8 mouse cellular contexts compared by ENCODE assay signal in the genomic region with DNA sequence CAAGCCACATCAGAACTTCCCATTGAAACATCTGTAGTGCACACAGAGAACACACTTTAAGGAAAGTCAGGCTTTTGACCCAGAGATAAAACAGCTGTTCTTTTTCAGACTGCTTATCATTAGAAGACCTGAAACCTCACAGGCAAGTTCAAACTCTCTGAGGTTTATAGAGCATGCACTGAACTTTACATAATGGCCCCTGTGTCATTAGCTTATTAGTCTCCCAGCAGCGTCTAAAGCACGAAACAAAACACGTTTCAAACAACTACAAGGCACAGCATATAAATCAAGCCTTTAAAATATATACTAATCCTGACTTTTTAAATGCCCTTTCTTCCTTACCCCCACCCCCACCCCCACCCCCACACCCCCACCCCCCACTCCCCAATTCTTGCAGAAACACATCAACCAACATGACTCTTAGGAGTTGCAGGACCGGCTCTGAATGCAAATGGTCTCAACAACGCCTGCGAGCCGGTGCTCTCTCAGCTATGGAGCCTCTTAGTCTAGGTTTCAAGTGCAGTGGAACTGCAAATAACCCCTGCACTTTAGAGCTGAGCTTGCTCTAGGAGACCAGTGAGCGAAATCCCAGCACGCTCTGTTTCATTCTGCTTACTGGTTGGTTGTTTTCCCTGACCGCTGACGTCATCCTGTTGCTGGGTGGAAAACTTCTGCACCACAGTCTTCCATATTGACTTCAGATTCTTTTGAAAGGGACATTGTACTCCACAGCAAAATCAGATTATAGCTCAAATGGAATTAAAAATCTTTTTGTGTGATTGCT. TPM values are rescaled to one million over a fixed set of nuclear protein-coding genes. Genes with fewer than 3 reads are reported as not detected.
DNase-seq lines count a peak whose midpoint lies in the region; ATAC-seq and TF ChIP-seq lines count a peak whose summit lies in the region.

No protein-coding gene starts in this region.

- 24% methylated on average over 11 of the region's 11 CpGs for WGBS in neural tube, embryonic 11.5 days
- WGBS in forebrain, embryonic 12.5 days: 19% methylated on average over 11 of the region's 11 CpGs
- 20% methylated on average over 11 of the region's 11 CpGs for WGBS in intestine, embryonic 16.5 days
- 10% methylated on average over 11 of the region's 11 CpGs for WGBS in limb, embryonic 13.5 days
- 29% methylated on average over 11 of the region's 11 CpGs for WGBS in midbrain, postnatal 0 days

- H3K4me2 ChIP-seq in neural tube, embryonic 11.5 days (ENCODE audit: low read depth): no peak overlapping the region
- peak overlapping the region; percentile 24; the same call in 1 of the 2 replicates for H3K4me2 ChIP-seq in forebrain, embryonic 12.5 days
- no peak overlapping the region for H3K4me2 ChIP-seq in intestine, embryonic 16.5 days (ENCODE audit: low read depth, low read length)
- peak overlapping the region; percentile 38 for H3K4me2 ChIP-seq in limb, embryonic 13.5 days (replicated peaks)
- no peak overlapping the region for H3K4me2 ChIP-seq in midbrain, postnatal 0 days (ENCODE audit: low read depth, low read length, poor library complexity, severe bottlenecking)

- no peak overlapping the region for H3K9ac ChIP-seq in neural tube, embryonic 11.5 days (ENCODE audit: low read length)
- no peak overlapping the region for H3K9ac ChIP-seq in forebrain, embryonic 12.5 days
- H3K9ac ChIP-seq in intestine, embryonic 16.5 days (ENCODE audit: low read depth, low read length): no peak overlapping the region
- H3K9ac ChIP-seq in limb, embryonic 13.5 days: no peak overlapping the region
- H3K9ac ChIP-seq in midbrain, postnatal 0 days (replicated peaks; ENCODE audit: low read length, poor library complexity, severe bottlenecking): no peak overlapping the region

- H3K27ac ChIP-seq in neural tube, embryonic 11.5 days (ENCODE audit: low read depth, low read length): no peak overlapping the region
- H3K27ac ChIP-seq in forebrain, embryonic 12.5 days: 0 out of 2 replicates have a peak overlapping the region, but pooled peaks have one; percentile 36
- 0 out of 2 replicates have a peak overlapping the region, but pooled peaks have one; percentile 15 for H3K27ac ChIP-seq in intestine, embryonic 16.5 days (ENCODE audit: low read length)
- H3K27ac ChIP-seq in limb, embryonic 13.5 days: peak overlapping the region; percentile 58
- 0 out of 2 replicates have a peak overlapping the region, but pooled peaks have one; percentile 47 for H3K27ac ChIP-seq in midbrain, postnatal 0 days (ENCODE audit: low read depth, low read length)

- no peaks in the 10 kb centered on the region; the same call in 1 of the 2 replicates for H3K4me1 ChIP-seq in neural tube, embryonic 11.5 days (ENCODE audit: control insufficient read depth, insufficient read depth, low read length)
- H3K4me1 ChIP-seq in forebrain, embryonic 12.5 days: peaks cover 24% of the 10 kb centered on the region
- peaks cover 8% of the 10 kb centered on the region for H3K4me1 ChIP-seq in intestine, embryonic 16.5 days (ENCODE audit: control insufficient read depth, insufficient read depth, low read length)
- H3K4me1 ChIP-seq in limb, embryonic 13.5 days: peaks cover 39% of the 10 kb centered on the region
- H3K4me1 ChIP-seq in midbrain, postnatal 0 days (ENCODE audit: insufficient read depth, low read length): peaks cover 7% of the 10 kb centered on the region

- DNase-seq in neural tube, embryonic 11.5 days (ENCODE audit: low spot score): peak; percentile 62
- DNase-seq in neural tube, embryonic 10.5 days (ENCODE audit: extremely low spot score, low spot score): no peak
- DNase-seq in midbrain, postnatal 0 days (ENCODE audit: low spot score): peak; percentile 81
- no peak for DNase-seq in natural killer cell, adult 2 months (ENCODE audit: low spot score in 2 of 2)
- no peak for DNase-seq in c-Kit-positive CD71-positive TER-119-positive erythroid progenitor cells, embryonic 14.5 days (ENCODE audit: low spot score)

- no peaks in the 10 kb centered on the region for H3K9me3 ChIP-seq in neural tube, embryonic 11.5 days (ENCODE audit: control insufficient read depth, low read length)
- H3K9me3 ChIP-seq in forebrain, embryonic 12.5 days: no peaks in the 10 kb centered on the region
- H3K9me3 ChIP-seq in intestine, embryonic 16.5 days (ENCODE audit: control insufficient read depth, low read length): no peaks in the 10 kb centered on the region
- H3K9me3 ChIP-seq in limb, embryonic 13.5 days: no peaks in the 10 kb centered on the region
- H3K9me3 ChIP-seq in midbrain, postnatal 0 days (ENCODE audit: low read length): no peaks in the 10 kb centered on the region

- H3K36me3 ChIP-seq in neural tube, embryonic 11.5 days (ENCODE audit: control insufficient read depth, insufficient read depth, low read length): no peaks in the 10 kb centered on the region
- no peaks in the 10 kb centered on the region for H3K36me3 ChIP-seq in forebrain, embryonic 12.5 days (replicated peaks)
- H3K36me3 ChIP-seq in intestine, embryonic 16.5 days (ENCODE audit: control insufficient read depth, insufficient read depth, low read length): no peaks in the 10 kb centered on the region
- H3K36me3 ChIP-seq in limb, embryonic 13.5 days: no peaks in the 10 kb centered on the region
- no peaks in the 10 kb centered on the region for H3K36me3 ChIP-seq in midbrain, postnatal 0 days (ENCODE audit: insufficient read depth, low read length)

- ATAC-seq in neural tube, embryonic 11.5 days (ENCODE audit: insufficient read depth, low FRiP score, low TSS enrichment): peak; percentile 72
- ATAC-seq in forebrain, embryonic 12.5 days (ENCODE audit: low FRiP score): peak; percentile 72
- peak; percentile 84 for ATAC-seq in intestine, embryonic 16.5 days
- ATAC-seq in limb, embryonic 13.5 days (ENCODE audit: low FRiP score, low read depth): peak; percentile 90
- peak; percentile 76 for ATAC-seq in midbrain, postnatal 0 days (ENCODE audit: low FRiP score)

- H3K27me3 ChIP-seq in neural tube, embryonic 11.5 days (ENCODE audit: control insufficient read depth, insufficient read depth, low read length): no peaks in the 10 kb centered on the region
- H3K27me3 ChIP-seq in forebrain, embryonic 12.5 days: peaks cover 3% of the 10 kb centered on the region; the same call in 1 of the 2 replicates
- no peaks in the 10 kb centered on the region for H3K27me3 ChIP-seq in intestine, embryonic 16.5 days (replicated peaks; ENCODE audit: control insufficient read depth, insufficient read depth, low read length)
- H3K27me3 ChIP-seq in limb, embryonic 13.5 days: no peaks in the 10 kb centered on the region
- H3K27me3 ChIP-seq in midbrain, postnatal 0 days (ENCODE audit: insufficient read depth, low read length): no peaks in the 10 kb centered on the region

- no peak for TF ChIP-seq CTCF in midbrain, postnatal 0 days (IDR thresholded peaks at IDR 0.05)

- no peak overlapping the region for H3K4me3 ChIP-seq in neural tube, embryonic 11.5 days (ENCODE audit: low read depth, low read length)
- H3K4me3 ChIP-seq in forebrain, embryonic 12.5 days (replicated peaks): no peak overlapping the region
- H3K4me3 ChIP-seq in intestine, embryonic 16.5 days (ENCODE audit: low read length): no peak overlapping the region
- H3K4me3 ChIP-seq in limb, embryonic 13.5 days: no peak overlapping the region
- H3K4me3 ChIP-seq in midbrain, postnatal 0 days (ENCODE audit: low read depth, low read length): no peak overlapping the region

RNA-seq across cellular contexts. Expression of gene Sesn3, which starts 28.7 kb away (rescaled TPM):
- 17.2 and 21.0 TPM in 2 replicates for polyA plus RNA-seq in neural tube, embryonic 11.5 days (2014; fragmentation: Nextera tagmentation; extraction: Ambion mirVana)
- polyA plus RNA-seq in forebrain, embryonic 12.5 days (2016; fragmentation: Nextera tagmentation; extraction: Ambion mirVana): 20.3 and 20.7 TPM in 2 replicates
- polyA plus RNA-seq in intestine, embryonic 16.5 days (2015; fragmentation: Nextera tagmentation; extraction: Ambion mirVana): 10.4 and 10.6 TPM in 2 replicates
- 26.6 and 27.9 TPM in 2 replicates for polyA plus RNA-seq in limb, embryonic 13.5 days (2015; fragmentation: Nextera tagmentation; extraction: Ambion mirVana)
- 59.2 and 73.0 TPM in 2 replicates for total RNA-seq in midbrain, postnatal 0 days (2014; rRNA removed)
- polyA plus RNA-seq in midbrain, postnatal 0 days (2015; fragmentation: Nextera tagmentation; extraction: Ambion mirVana): 18.2 and 22.9 TPM in 2 replicates

Comparison
In these comparisons a context has a peak if more than half of its experiments do, and no peak if none do; other contexts are left out.
1. DNase-seq: peak in neural tube, embryonic 11.5 days (single experiment) and midbrain, postnatal 0 days (single experiment); none in neural tube, embryonic 10.5 days (single experiment), natural killer cell, adult 2 months (0 of 2) and c-Kit-positive CD71-positive TER-119-positive erythroid progenitor cells, embryonic 14.5 days (single experiment).
2. H3K4me2 ChIP-seq: peak in forebrain, embryonic 12.5 days (single experiment) and limb, embryonic 13.5 days (single experiment); none in neural tube, embryonic 11.5 days (single experiment), intestine, embryonic 16.5 days (single experiment) and midbrain, postnatal 0 days (single experiment).
3. Peak in every context shown above with its lines, with median percentiles within 50 percentile points of each other: ATAC-seq.